ENCODE assay signal across 28 mouse cellular contexts in the genomic region with DNA sequence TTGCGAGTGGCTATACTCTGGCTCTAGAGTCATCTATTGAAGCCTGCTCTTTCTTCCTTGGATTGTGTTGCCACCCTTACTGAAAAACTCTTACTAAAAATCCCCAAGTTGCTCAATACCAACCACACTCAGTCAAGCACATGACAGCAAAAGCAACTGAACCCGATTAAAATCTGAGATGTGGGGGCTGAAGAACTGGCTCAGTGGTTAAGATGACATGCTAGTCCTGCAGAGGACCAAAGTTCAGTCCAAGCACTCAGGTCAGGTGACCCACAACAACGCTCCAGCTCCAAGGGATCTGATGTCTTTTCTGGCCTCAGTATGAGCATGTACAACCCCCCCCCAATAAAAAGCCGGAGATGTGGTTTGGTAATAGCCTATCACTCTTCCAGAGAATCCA. TPM values are rescaled to one million over a fixed set of nuclear protein-coding genes. Genes with fewer than 3 reads are reported as not detected.
DNase-seq lines count a peak whose midpoint lies in the region; TF ChIP-seq lines count a peak whose summit lies in the region.
"Had no signal": no experiment of that assay in that cellular context is flagged by ENCODE, and none has a peak within 500 bp of the region (broad histone marks: within the 10 kb centered on the region; RNA-seq: fewer than 3 reads in every experiment).

No protein-coding gene starts in this region.

- no peak overlapping the region for H3K9ac ChIP-seq in MEL (ENCODE audit: control insufficient read depth, low read depth, low read length, poor library complexity, severe bottlenecking)
- H3K9ac ChIP-seq: embryonic facial prominence, embryonic 15.5 days; forebrain, embryonic 13.5 days; heart, embryonic 13.5 days; hindbrain, embryonic 15.5 days; limb, embryonic 13.5 days; liver, embryonic 12.5 days had no signal

- H3K79me2 ChIP-seq in MEL (ENCODE audit: control insufficient read depth, insufficient read depth, low read length, poor library complexity) (peaks cover 7% of the 10 kb centered on the region), macrophage (ENCODE audit: inconsistent target) (peaks cover 20% of the 10 kb centered on the region)

- TF ChIP-seq EP300 in MEL (IDR thresholded peaks at IDR 0.05; ENCODE audit: low read depth in 1 of 2, low read length in 2 of 2), result peak in 1 of 2 experiments; percentile 55; a peak in 1 of 4 replicates

- TF ChIP-seq CTCF in kidney, adult 2 months (conservative IDR thresholded peaks at IDR 0.05; ENCODE audit: insufficient read depth, insufficient read length, low read depth, low read length), result no peak
- no peak for TF ChIP-seq CTCF in MEL (IDR thresholded peaks at IDR 0.05 in 2 of 3, conservative IDR thresholded peaks at IDR 0.05 in 1 of 3; ENCODE audit: control insufficient read depth in 1 of 3, insufficient read depth in 1 of 3, low read depth in 2 of 3, low read length in 3 of 3, poor library complexity in 1 of 3, severe bottlenecking in 1 of 3)

- H3K9me3 ChIP-seq in MEL (replicated peaks; ENCODE audit: insufficient read depth, low read length), result no peaks in the 10 kb centered on the region
- H3K9me3 ChIP-seq: embryonic facial prominence, embryonic 10.5 days; embryonic facial prominence, embryonic 15.5 days; forebrain, embryonic 13.5 days; heart, embryonic 13.5 days; hindbrain, embryonic 10.5 days; hindbrain, embryonic 15.5 days; limb, embryonic 13.5 days; liver, embryonic 12.5 days had no signal

- H3K27me3 ChIP-seq in kidney, adult 2 months (replicated peaks; ENCODE audit: control insufficient read depth, insufficient read depth, low read length), result no peaks in the 10 kb centered on the region
- no peaks in the 10 kb centered on the region for H3K27me3 ChIP-seq in MEL (ENCODE audit: control insufficient read depth in 1 of 2, insufficient read depth in 2 of 2, low read length in 2 of 2)
- H3K27me3 ChIP-seq: embryonic facial prominence, embryonic 15.5 days; heart, embryonic 13.5 days; hindbrain, embryonic 15.5 days; liver, embryonic 12.5 days had no signal

- no peaks in the 10 kb centered on the region for H3K36me3 ChIP-seq in kidney, adult 2 months (ENCODE audit: control insufficient read depth, insufficient read depth, low read length)
- H3K36me3 ChIP-seq in MEL (ENCODE audit: control insufficient read depth in 1 of 2, insufficient read depth in 2 of 2, low read length in 2 of 2) (peaks cover 0 to 59% of the 10 kb centered on the region in 2 experiments; a peak in 2 of 4 replicates), macrophage (ENCODE audit: inconsistent target) (no peaks in the 10 kb centered on the region)
- H3K36me3 ChIP-seq: embryonic facial prominence, embryonic 10.5 days; embryonic facial prominence, embryonic 15.5 days; heart, embryonic 13.5 days; hindbrain, embryonic 10.5 days; hindbrain, embryonic 15.5 days; limb, embryonic 13.5 days; liver, embryonic 12.5 days had no signal

- H3K4me1 ChIP-seq in kidney, adult 2 months (ENCODE audit: control insufficient read depth, insufficient read depth, low read length), result peaks cover 4% of the 10 kb centered on the region; the same call in 1 of the 2 replicates
- H3K4me1 ChIP-seq in MEL (ENCODE audit: control insufficient read depth in 1 of 2, insufficient read depth in 2 of 2, low read length in 2 of 2), result peaks cover 31 to 53% of the 10 kb centered on the region in 2 experiments

- no peak overlapping the region for H3K27ac ChIP-seq in kidney, adult 2 months (ENCODE audit: insufficient read depth, low read depth, low read length)
- H3K27ac ChIP-seq in MEL (ENCODE audit: control insufficient read depth, low read depth, low read length) (peak overlapping the region; percentile 38), macrophage (peak overlapping the region; percentile 79)
- H3K27ac ChIP-seq: embryonic facial prominence, embryonic 10.5 days; embryonic facial prominence, embryonic 15.5 days; forebrain, embryonic 13.5 days; heart, embryonic 13.5 days; hindbrain, embryonic 10.5 days; hindbrain, embryonic 15.5 days; kidney, postnatal 0 days; limb, embryonic 13.5 days; liver, embryonic 12.5 days; stomach, postnatal 0 days had no signal

- 53% methylated on average over 4 of the region's 4 CpGs for WGBS in kidney, adult 2 months
- 27% methylated on average over 4 of the region's 4 CpGs for WGBS in macrophage (ENCODE audit: missing documents)

- TF ChIP-seq RAD21 in MEL (IDR thresholded peaks at IDR 0.05; ENCODE audit: low read depth, low read length), result no peak

- intact Hi-C loops in heart, postnatal 25 days (cut with DNase I), result no loop called here

- no peak overlapping the region for H3K4me3 ChIP-seq in kidney, adult 2 months (ENCODE audit: insufficient read depth, low read depth, low read length)
- no peak overlapping the region for H3K4me3 ChIP-seq in MEL (ENCODE audit: control insufficient read depth in 1 of 2, insufficient read depth in 1 of 2, low read depth in 2 of 2, low read length in 2 of 2)
- no peak overlapping the region for H3K4me3 ChIP-seq in macrophage (ENCODE audit: inconsistent target)
- H3K4me3 ChIP-seq: embryonic facial prominence, embryonic 10.5 days; embryonic facial prominence, embryonic 15.5 days; forebrain, embryonic 13.5 days; heart, embryonic 13.5 days; hindbrain, embryonic 10.5 days; hindbrain, embryonic 15.5 days; limb, embryonic 13.5 days; liver, embryonic 12.5 days had no signal

- TF ChIP-seq POLR2A in kidney, adult 2 months (IDR thresholded peaks at IDR 0.05; ENCODE audit: low read depth, low read length), result no peak
- no peak for TF ChIP-seq POLR2A in MEL (IDR thresholded peaks at IDR 0.05; ENCODE audit: control insufficient read depth in 1 of 2, insufficient read depth in 1 of 2, low read depth in 1 of 2, low read length in 2 of 2, poor library complexity in 1 of 2)

- peak; percentile 70 for DNase-seq in kidney, adult 2 months
- no peak for DNase-seq in kidney, postnatal 10 days
- no peak for DNase-seq in MEL (ENCODE audit: low read depth, low spot score)
- DNase-seq in fibroblast of lung, adult 2 months (ENCODE audit: low read depth), result peak; percentile 79
- DNase-seq in heart, postnatal 25 days (ENCODE audit: low spot score), result no peak
- no peak for DNase-seq in urinary bladder, adult 18-20 months (ENCODE audit: low spot score in 2 of 2)
- DNase-seq: adrenal gland, adult 8-10 months; cerebellum, adult 8-10 months; cerebellum, postnatal 25 days; gastrocnemius, postnatal 36 days; heart, postnatal 10 days; lung, adult 18-20 months; lung, postnatal 10 days; right cerebral cortex, adult 18-20 months; right cerebral cortex, postnatal 4 days; thymus, adult 2 months; thymus, postnatal 36 days had no signal

TF ChIP-seq in MEL, 35 proteins besides CTCF, POLR2A, EP300 and RAD21:
- 0 out of 2 replicates have a peak, but pooled peaks have one; percentile 7 for TF ChIP-seq ETS1 (IDR thresholded peaks at IDR 0.05; ENCODE audit: low read depth, low read length)
- peak; percentile 68 for TF ChIP-seq USF1 (IDR thresholded peaks at IDR 0.05; ENCODE audit: low read depth, low read length)
- peak; percentile 22; the same call in 1 of the 2 replicates for TF ChIP-seq SIN3A (IDR thresholded peaks at IDR 0.05; ENCODE audit: low read length)
- TF ChIP-seq USF2 (IDR thresholded peaks at IDR 0.05; ENCODE audit: borderline replicate concordance in 1 of 2, insufficient read depth in 1 of 2, low read depth in 1 of 2, low read length in 2 of 2), result 0 out of 4 replicates have a peak, but pooled peaks of 1 of the 2 experiments have one; percentile 13
- TF ChIP-seq ELF1 (IDR thresholded peaks at IDR 0.05; ENCODE audit: low read depth, low read length), result no peak
- no peak for TF ChIP-seq MYB (IDR thresholded peaks at IDR 0.05; ENCODE audit: low read depth, low read length)
- TF ChIP-seq TCF12 (IDR thresholded peaks at IDR 0.05; ENCODE audit: low read depth, low read length), result 0 out of 2 replicates have a peak, but pooled peaks have one; percentile 28
- peak; percentile 26; the same call in 1 of the 2 replicates for TF ChIP-seq MXI1 (IDR thresholded peaks at IDR 0.05; ENCODE audit: low read depth, low read length)
- TF ChIP-seq BHLHE40 (IDR thresholded peaks at IDR 0.05; ENCODE audit: borderline replicate concordance, low read depth, low read length), result 0 out of 2 replicates have a peak, but pooled peaks have one; percentile 31

RNA-seq across cellular contexts. Expression of a gene that starts 2.8 kb away (rescaled TPM):
- polyA plus RNA-seq in kidney, adult 2 months (2012; rRNA removed), result 81.6 and 87.7 TPM in 2 replicates
- total RNA-seq in MEL (2012; rRNA removed), result 14.7 and 15.2 TPM in 2 replicates
- polyA plus RNA-seq in MEL (2012; ENCODE audit: insufficient read depth in 1 of 2, insufficient read length in 2 of 2, low read depth in 1 of 2, low replicate concordance in 2 of 2, missing spikeins in 1 of 2) (10 to 100 TPM in 1 of 2 experiments, not detected in 1; 30.9 TPM), macrophage (2018) (203 to 517 TPM (median 444 TPM) in 3 replicates)
- 1,000 to 10,000 TPM in 5 of 26 experiments, 100 to 1,000 TPM in 21; 271 to 1,208 (median 683) TPM for total RNA-seq in macrophage (2018; cell fraction: chromatin; rRNA removed)
- 100 to 1,000 TPM; 257 to 838 (median 484) TPM for total RNA-seq in macrophage (2018; cell fraction: cytosol; rRNA removed)
- 1,000 to 10,000 TPM in 10 of 26 experiments, 100 to 1,000 TPM in 16; 418 to 1,412 (median 857) TPM for total RNA-seq in macrophage (2018; cell fraction: nucleus; rRNA removed)
- total RNA-seq in heart, postnatal 25 days (2021), result 10 to 100 TPM; 14.3 to 15.5 TPM

Comparison
In these comparisons a context has a peak if more than half of its experiments do, and no peak if none do; other contexts are left out.
1. DNase-seq: peak in kidney, adult 2 months (single experiment) and fibroblast of lung, adult 2 months (single experiment); none in kidney, postnatal 10 days (single experiment), MEL (single experiment), heart, postnatal 25 days (single experiment) and urinary bladder, adult 18-20 months (0 of 2).